Mouse (Mus musculus) yolk sac, embryonic 10.5 days (tissue): ENCODE measurements at regions not wholly inside any gene's neighbourhood (a gene's known extent, or its start where the extent isn't known, plus 50 kb on each side); places are given as distances from the start of the nearest gene placed in this dataset.

Source experiments
- DNase-seq: peaks from one replicate; pipeline ENCODE4 v3.0.0-alpha.2; 2017; ENCODE audit warnings: low spot score

- no peak for DNase-seq
Measured at GRCm38 (mm10) chr14:33797551-33798303, 125.7 kb upstream of the Gdf10 start.

- no peak for DNase-seq
Measured at GRCm38 (mm10) chr14:33804321-33804720, 119.1 kb upstream of the Gdf10 start.

GRCm38 (mm10) chr14:33804721-33805120, 118.7 kb upstream of the Gdf10 start:
- DNase-seq, result no peak

GRCm38 (mm10) chr14:33807196-33807595, 116.2 kb upstream of the Gdf10 start:
- DNase-seq, result no peak

GRCm38 (mm10) chr14:33808593-33809265, 114.7 kb upstream of the Gdf10 start:
- DNase-seq, result peak; percentile 70

GRCm38 (mm10) chr14:33810584-33810983, 112.8 kb upstream of the Gdf10 start:
- DNase-seq, result no peak

GRCm38 (mm10) chr14:33811241-33811640, 112.1 kb upstream of the Gdf10 start:
- DNase-seq, result no peak

GRCm38 (mm10) chr14:33812266-33812665, 111.1 kb upstream of the Gdf10 start:
- no peak for DNase-seq

GRCm38 (mm10) chr14:33812772-33813171, 110.6 kb upstream of the Gdf10 start:
- DNase-seq, result no peak

- DNase-seq, result no peak
Measured at GRCm38 (mm10) chr14:33813274-33813673, 110.1 kb upstream of the Gdf10 start.

GRCm38 (mm10) chr14:33814107-33814506, 109.3 kb upstream of the Gdf10 start:
- no peak for DNase-seq

- no peak for DNase-seq
Measured at GRCm38 (mm10) chr14:33814599-33814998, 108.8 kb upstream of the Gdf10 start.

- no peak for DNase-seq
Measured at GRCm38 (mm10) chr14:33820541-33821260, 102.7 kb upstream of the Gdf10 start.

GRCm38 (mm10) chr14:33821436-33821835, 102.0 kb upstream of the Gdf10 start:
- no peak for DNase-seq

- DNase-seq, result no peak
Measured at GRCm38 (mm10) chr14:33824421-33824874, 98.9 kb upstream of the Gdf10 start.

- DNase-seq, result no peak
Measured at GRCm38 (mm10) chr14:33826003-33826644, 97.3 kb upstream of the Gdf10 start.

- DNase-seq, result no peak
Measured at GRCm38 (mm10) chr14:33832650-33833319, 90.6 kb upstream of the Gdf10 start.

GRCm38 (mm10) chr14:33836341-33836740, 87.0 kb upstream of the Gdf10 start:
- DNase-seq, result no peak

GRCm38 (mm10) chr14:33841821-33842220, 81.6 kb upstream of the Gdf10 start:
- no peak for DNase-seq

- no peak for DNase-seq
Measured at GRCm38 (mm10) chr14:33853499-33853898, 69.9 kb upstream of the Gdf10 start.

- DNase-seq, result no peak
Measured at GRCm38 (mm10) chr14:33854181-33854580, 69.2 kb upstream of the Gdf10 start.

- no peak for DNase-seq
Measured at GRCm38 (mm10) chr14:33856992-33857391, 66.4 kb upstream of the Gdf10 start.
